Mouse (Mus musculus) kidney, embryonic 14.5 days (tissue): ENCODE measurements at regions not wholly inside any gene's neighbourhood (a gene's known extent, or its start where the extent isn't known, plus 50 kb on each side); places are given as distances from the start of the nearest gene placed in this dataset.

Experiments used
- ATAC-seq: fragments of 200-750 bp; cut with Nextera tagmentation; 2 replicates; pipeline ENCODE4 v1.8.0; 2017; ENCODE audit warnings: moderate number of reproducible peaks, mild to moderate bottlenecking, moderate TSS enrichment, moderate library complexity; ENCODE audit not compliant: low FRiP score, low TSS enrichment
- H3K27ac ChIP-seq: fragments of 300-500 bp; sonication (generic); 2 replicates; pipeline ENCODE4 v1.5.1; 2014; ENCODE audit warnings: low read depth, mild to moderate bottlenecking, low read length, moderate library complexity, mixed read lengths
- H3K27me3 ChIP-seq: fragments of 300-500 bp; sonication (generic); 2 replicates; pipeline ENCODE4 v1.6.1; 2014; ENCODE audit warnings: mild to moderate bottlenecking, low read length; ENCODE audit not compliant: control insufficient read depth, insufficient read depth
- H3K36me3 ChIP-seq: fragments of 300-500 bp; sonication (generic); 2 replicates; pipeline ENCODE4 v1.6.1; 2014; ENCODE audit warnings: low read length, mixed read lengths; ENCODE audit not compliant: control insufficient read depth, insufficient read depth
- H3K4me1 ChIP-seq: fragments of 300-500 bp; sonication (generic); 2 replicates; pipeline ENCODE4 v1.6.1; 2014; ENCODE audit warnings: low read length, mixed read lengths; ENCODE audit not compliant: control insufficient read depth, insufficient read depth
- H3K4me2 ChIP-seq: fragments of 300-500 bp; sonication (generic); replicated peaks from 2 replicates; pipeline ENCODE4 v1.6.1; 2014; ENCODE audit warnings: low read depth, mild to moderate bottlenecking, low read length
- H3K4me3 ChIP-seq: fragments of 300-500 bp; sonication (generic); 2 replicates; pipeline ENCODE4 v1.5.1; 2014; ENCODE audit warnings: mild to moderate bottlenecking, low read length
- H3K9ac ChIP-seq: fragments of 300-500 bp; sonication (generic); 2 replicates; pipeline ENCODE4 v1.6.1; 2014; ENCODE audit warnings: low read depth, mild to moderate bottlenecking, low read length, moderate library complexity
- H3K9me3 ChIP-seq: fragments of 300-500 bp; sonication (generic); 2 replicates; pipeline ENCODE4 v1.6.1; 2016; ENCODE audit warnings: low read length; ENCODE audit not compliant: control insufficient read depth
- WGBS: fragments of 180-500 bp; shearing (Covaris S2); extraction: QIAGEN DNeasy Blood & Tissue Kit; methylation state at CpG from one replicate; pipeline ENCODE4 v1.1.7; 2014; 5-methylcytosine and 5-hydroxymethylcytosine counted together

DNA sequence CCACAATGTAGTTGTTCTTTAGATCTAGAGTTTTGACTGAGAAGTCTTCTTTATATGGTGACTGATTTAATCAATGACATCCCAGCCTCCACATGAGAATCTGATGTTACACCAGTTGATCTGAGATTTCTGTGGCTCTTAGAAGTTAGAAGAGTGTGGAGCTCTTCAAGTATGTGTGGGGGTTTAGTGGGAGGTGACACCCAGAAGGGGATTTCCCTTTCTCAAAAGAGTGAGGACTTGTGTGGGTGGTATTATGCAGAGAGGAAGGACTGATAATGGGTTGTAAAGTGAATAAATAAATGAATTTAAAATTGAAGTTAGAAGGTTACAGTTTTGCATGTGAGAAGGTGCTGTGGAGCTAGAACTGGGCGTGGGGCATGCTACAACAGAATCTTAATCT is 439.7 kb upstream of the 4930452B06Rik start:
- Histone ChIP-seq H3K9ac (no peak overlapping the region), H3K9me3 (no peaks in the 10 kb centered on the region), H3K27me3 (no peaks in the 10 kb centered on the region), H3K36me3 (no peaks in the 10 kb centered on the region), H3K27ac (no peak overlapping the region), H3K4me2 (no peak overlapping the region), H3K4me1 (no peaks in the 10 kb centered on the region), H3K4me3 (no peak overlapping the region)
- WGBS, result 88% methylated on average over 1 of the region's 1 CpGs
- no peak for ATAC-seq

GRCm38 (mm10) chr14:9089625-9090326 is 423.7 kb upstream of the 4930452B06Rik start:
- Histone ChIP-seq H3K4me1 (no peaks in the 10 kb centered on the region), H3K36me3 (no peaks in the 10 kb centered on the region), H3K4me2 (no peak overlapping the region), H3K9ac (no peak overlapping the region), H3K27me3 (no peaks in the 10 kb centered on the region), H3K27ac (no peak overlapping the region), H3K9me3 (no peaks in the 10 kb centered on the region), H3K4me3 (no peak overlapping the region)
- no peak for ATAC-seq
- WGBS, result 85% methylated on average over 5 of the region's 5 CpGs

- H3K27ac ChIP-seq, result no peak overlapping the region
Measured at GRCm38 (mm10) chr14:9087103-9087502, 421.1 kb upstream of the 4930452B06Rik start.

GRCm38 (mm10) chr14:9079632-9080031 is 413.6 kb upstream of the 4930452B06Rik start:
- H3K4me2 ChIP-seq, result no peak overlapping the region

More at GRCm38 (mm10) chr14:9087103-9087502, 421.1 kb upstream of the 4930452B06Rik start:
- Histone ChIP-seq H3K27me3 (no peaks in the 10 kb centered on the region), H3K9ac (no peak overlapping the region), H3K4me2 (no peak overlapping the region), H3K36me3 (no peaks in the 10 kb centered on the region), H3K9me3 (no peaks in the 10 kb centered on the region), H3K4me3 (no peak overlapping the region), H3K4me1 (no peaks in the 10 kb centered on the region)
- ATAC-seq, result no peak

DNA sequence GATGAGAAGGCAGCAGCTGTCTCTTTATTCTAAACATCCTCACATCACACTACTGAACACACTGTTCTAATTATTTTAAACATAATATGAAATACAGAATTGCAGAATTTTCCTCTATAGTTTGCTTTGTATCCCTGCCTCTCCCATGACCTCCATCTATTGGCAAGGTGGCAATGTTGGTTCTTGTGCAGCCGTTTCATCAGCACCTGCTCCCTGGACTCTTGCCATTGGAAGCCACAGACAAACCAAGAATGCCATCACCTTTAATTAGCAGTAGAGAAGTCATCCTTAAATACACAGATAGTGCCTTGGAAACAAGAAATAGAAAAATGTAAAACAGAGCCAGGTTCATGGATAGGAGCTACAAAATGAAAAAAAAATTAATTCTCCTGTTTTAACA is 413.0 kb upstream of the 4930452B06Rik start:
- Histone ChIP-seq H3K27ac (no peak overlapping the region), H3K4me3 (no peak overlapping the region), H3K9ac (no peak overlapping the region), H3K27me3 (no peaks in the 10 kb centered on the region), H3K9me3 (no peaks in the 10 kb centered on the region), H3K4me1 (no peaks in the 10 kb centered on the region), H3K4me2 (no peak overlapping the region), H3K36me3 (no peaks in the 10 kb centered on the region)
- 79% methylated on average over 1 of the region's 1 CpGs for WGBS
- ATAC-seq, result no peak

More at GRCm38 (mm10) chr14:9079632-9080031, 413.6 kb upstream of the 4930452B06Rik start:
- ATAC-seq, result no peak
- Histone ChIP-seq H3K9me3 (no peaks in the 10 kb centered on the region), H3K4me1 (no peaks in the 10 kb centered on the region), H3K9ac (no peak overlapping the region), H3K27me3 (no peaks in the 10 kb centered on the region), H3K27ac (no peak overlapping the region), H3K4me3 (no peak overlapping the region), H3K36me3 (no peaks in the 10 kb centered on the region)
- WGBS, result 77% methylated on average over 2 of the region's 2 CpGs

- Histone ChIP-seq H3K4me1 (no peaks in the 10 kb centered on the region), H3K9ac (no peak overlapping the region), H3K27ac (no peak overlapping the region), H3K9me3 (no peaks in the 10 kb centered on the region), H3K4me2 (no peak overlapping the region), H3K36me3 (no peaks in the 10 kb centered on the region), H3K27me3 (no peaks in the 10 kb centered on the region), H3K4me3 (no peak overlapping the region)
- 50% methylated on average over 3 of the region's 3 CpGs for WGBS
- no peak for ATAC-seq
Measured at GRCm38 (mm10) chr14:9071176-9071575, 405.1 kb upstream of the 4930452B06Rik start.

DNA sequence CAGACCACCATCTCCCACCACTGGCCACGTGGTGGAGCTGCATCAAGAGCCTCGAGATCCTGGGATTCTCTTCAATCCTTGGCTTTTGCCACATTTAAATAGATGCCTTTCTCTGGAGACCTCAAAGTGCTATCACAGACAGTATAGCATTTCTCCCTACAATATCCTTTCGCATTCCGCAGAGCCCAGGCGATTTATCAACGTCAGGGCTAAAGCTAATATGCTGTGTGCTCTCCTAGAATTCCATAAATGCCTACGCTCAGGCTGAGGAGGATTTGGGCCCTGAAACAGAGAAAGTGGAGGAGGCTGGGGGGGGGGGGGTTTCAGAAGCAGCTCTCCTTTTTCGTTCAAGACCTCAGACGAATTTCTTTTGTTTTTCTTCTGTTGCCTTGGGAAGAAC is 394.0 kb upstream of the 4930452B06Rik start:
- Histone ChIP-seq H3K27ac (no peak overlapping the region), H3K9me3 (no peaks in the 10 kb centered on the region), H3K4me1 (no peaks in the 10 kb centered on the region), H3K36me3 (no peaks in the 10 kb centered on the region), H3K4me3 (no peak overlapping the region), H3K4me2 (no peak overlapping the region), H3K27me3 (no peaks in the 10 kb centered on the region), H3K9ac (no peak overlapping the region)
- WGBS, result 60% methylated on average over 9 of the region's 9 CpGs
- ATAC-seq, result no peak

- no peak overlapping the region for H3K9ac ChIP-seq
- no peaks in the 10 kb centered on the region for H3K4me1 ChIP-seq
- no peaks in the 10 kb centered on the region for H3K36me3 ChIP-seq
- no peak overlapping the region for H3K4me3 ChIP-seq
- no peaks in the 10 kb centered on the region for H3K27me3 ChIP-seq
- H3K27ac ChIP-seq, result no peak overlapping the region
- 68% methylated on average over 6 of the region's 6 CpGs for WGBS
- no peaks in the 10 kb centered on the region for H3K9me3 ChIP-seq
- ATAC-seq, result no peak
- H3K4me2 ChIP-seq, result no peak overlapping the region
Measured at GRCm38 (mm10) chr14:9028811-9029210, 362.8 kb upstream of the 4930452B06Rik start.

DNA sequence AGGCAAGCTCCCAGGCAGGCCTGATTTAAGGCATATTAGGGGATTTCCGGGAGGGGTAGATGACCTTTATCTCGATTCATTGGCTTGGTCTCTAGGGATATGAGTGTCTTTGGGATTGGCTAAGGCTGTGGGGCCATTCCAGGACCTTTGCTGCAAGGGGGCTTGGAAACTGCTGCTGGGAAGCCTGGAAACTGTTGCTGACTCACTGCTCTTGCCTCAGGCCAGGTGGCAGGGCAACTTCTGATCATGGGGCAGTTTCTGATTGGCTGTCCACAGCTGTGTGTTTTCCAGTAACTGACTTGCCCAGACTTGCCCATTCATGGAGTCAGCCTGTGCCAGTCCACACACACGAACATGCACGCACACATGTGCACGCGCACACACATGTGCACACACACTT is 349.8 kb upstream of the 4930452B06Rik start:
- H3K9me3 ChIP-seq, result no peaks in the 10 kb centered on the region
- ATAC-seq, result no peak

More for the DNA sequence above, 349.8 kb upstream of the 4930452B06Rik start:
- no peaks in the 10 kb centered on the region for H3K27me3 ChIP-seq
- H3K27ac ChIP-seq, result no peak overlapping the region
- H3K36me3 ChIP-seq, result no peaks in the 10 kb centered on the region
- H3K4me1 ChIP-seq, result no peaks in the 10 kb centered on the region
- H3K9ac ChIP-seq, result no peak overlapping the region
- H3K4me2 ChIP-seq, result no peak overlapping the region
- WGBS, result 89% methylated on average over 6 of the region's 6 CpGs
- no peak overlapping the region for H3K4me3 ChIP-seq
